Mouse (Mus musculus): ENCODE measurements at regions not wholly inside any gene's neighbourhood (a gene's known extent, or its start where the extent isn't known, plus 50 kb on each side); places are given as distances from the start of the nearest gene placed in this dataset.
A peak's percentile ranks its signal among the peaks of the same experiment; 100 is the strongest.

- Histone ChIP-seq H3K4me3 (ENCODE audit: low read depth, low read length) (no peak overlapping the region), H3K9ac (ENCODE audit: low read depth, low read length) (no peak overlapping the region), H3K4me2 (replicated peaks; ENCODE audit: low read depth) (no peak overlapping the region), H3K9me3 (ENCODE audit: control insufficient read depth) (no peaks in the 10 kb centered on the region), H3K4me1 (replicated peaks; ENCODE audit: control insufficient read depth, insufficient read depth, low read length) (no peaks in the 10 kb centered on the region), H3K36me3 (ENCODE audit: control insufficient read depth, insufficient read depth) (no peaks in the 10 kb centered on the region), H3K27ac (ENCODE audit: low read depth, low read length) (no peak overlapping the region), H3K27me3 (replicated peaks; ENCODE audit: control insufficient read depth, insufficient read depth, low read length) (no peaks in the 10 kb centered on the region)
- ATAC-seq: no peak
- no peak for TF ChIP-seq CTCF (IDR thresholded peaks at IDR 0.05; ENCODE audit: low read depth)
These were observed 1026.5 kb upstream of the Lcorl start for GRCm38 (mm10) chr5:46883956-46884355.

- no peaks in the 10 kb centered on the region for H3K4me1 ChIP-seq (replicated peaks; ENCODE audit: control insufficient read depth, insufficient read depth, low read length)
- H3K4me2 ChIP-seq (replicated peaks; ENCODE audit: low read depth): no peak overlapping the region
- H3K4me3 ChIP-seq (ENCODE audit: low read depth, low read length): no peak overlapping the region
- no peak for TF ChIP-seq CTCF (IDR thresholded peaks at IDR 0.05; ENCODE audit: low read depth)
- no peaks in the 10 kb centered on the region for H3K36me3 ChIP-seq (ENCODE audit: control insufficient read depth, insufficient read depth)
- H3K27ac ChIP-seq (ENCODE audit: low read depth, low read length): no peak overlapping the region
- peak; percentile 66; the same call in 1 of the 2 replicates for ATAC-seq
- no peaks in the 10 kb centered on the region for H3K9me3 ChIP-seq (ENCODE audit: control insufficient read depth)
- H3K27me3 ChIP-seq (replicated peaks; ENCODE audit: control insufficient read depth, insufficient read depth, low read length): no peaks in the 10 kb centered on the region
- no peak overlapping the region for H3K9ac ChIP-seq (ENCODE audit: low read depth, low read length)
These were observed 999.4 kb upstream of the Lcorl start for GRCm38 (mm10) chr5:46856837-46857236.

- TF ChIP-seq CTCF (IDR thresholded peaks at IDR 0.05; ENCODE audit: low read depth): no peak
- no peak overlapping the region for H3K4me3 ChIP-seq (ENCODE audit: low read depth, low read length)
- no peaks in the 10 kb centered on the region for H3K36me3 ChIP-seq (ENCODE audit: control insufficient read depth, insufficient read depth)
- H3K27me3 ChIP-seq (replicated peaks; ENCODE audit: control insufficient read depth, insufficient read depth, low read length): no peaks in the 10 kb centered on the region
- no peak overlapping the region for H3K9ac ChIP-seq (ENCODE audit: low read depth, low read length)
- WGBS: 89% methylated on average over 2 of the region's 2 CpGs
- no peaks in the 10 kb centered on the region for H3K4me1 ChIP-seq (replicated peaks; ENCODE audit: control insufficient read depth, insufficient read depth, low read length)
- no peaks in the 10 kb centered on the region for H3K9me3 ChIP-seq (ENCODE audit: control insufficient read depth)
- no peak overlapping the region for H3K4me2 ChIP-seq (replicated peaks; ENCODE audit: low read depth)
- no peak for ATAC-seq
- no peak overlapping the region for H3K27ac ChIP-seq (ENCODE audit: low read depth, low read length)
These were observed 987.8 kb upstream of the Lcorl start for GRCm38 (mm10) chr5:46845175-46845574.

GRCm38 (mm10) chr5:46836810-46837209, 979.4 kb upstream of the Lcorl start:
- no peak for TF ChIP-seq CTCF (IDR thresholded peaks at IDR 0.05; ENCODE audit: low read depth)
- Histone ChIP-seq H3K27me3 (replicated peaks; ENCODE audit: control insufficient read depth, insufficient read depth, low read length) (no peaks in the 10 kb centered on the region), H3K9me3 (ENCODE audit: control insufficient read depth) (no peaks in the 10 kb centered on the region), H3K4me3 (ENCODE audit: low read depth, low read length) (no peak overlapping the region), H3K9ac (ENCODE audit: low read depth, low read length) (no peak overlapping the region), H3K27ac (ENCODE audit: low read depth, low read length) (no peak overlapping the region), H3K36me3 (ENCODE audit: control insufficient read depth, insufficient read depth) (no peaks in the 10 kb centered on the region), H3K4me2 (replicated peaks; ENCODE audit: low read depth) (no peak overlapping the region), H3K4me1 (replicated peaks; ENCODE audit: control insufficient read depth, insufficient read depth, low read length) (no peaks in the 10 kb centered on the region)
- WGBS: 23% methylated on average over 4 of the region's 4 CpGs
- ATAC-seq: peak; percentile 38; the same call in 1 of the 2 replicates

- Histone ChIP-seq H3K4me2 (replicated peaks; ENCODE audit: low read depth) (no peak overlapping the region), H3K4me1 (replicated peaks; ENCODE audit: control insufficient read depth, insufficient read depth, low read length) (no peaks in the 10 kb centered on the region), H3K27ac (ENCODE audit: low read depth, low read length) (no peak overlapping the region), H3K9ac (ENCODE audit: low read depth, low read length) (no peak overlapping the region), H3K36me3 (ENCODE audit: control insufficient read depth, insufficient read depth) (no peaks in the 10 kb centered on the region), H3K4me3 (ENCODE audit: low read depth, low read length) (no peak overlapping the region), H3K27me3 (replicated peaks; ENCODE audit: control insufficient read depth, insufficient read depth, low read length) (no peaks in the 10 kb centered on the region), H3K9me3 (ENCODE audit: control insufficient read depth) (no peaks in the 10 kb centered on the region)
- ATAC-seq: no peak
- TF ChIP-seq CTCF (IDR thresholded peaks at IDR 0.05; ENCODE audit: low read depth): no peak
- WGBS: 89% methylated on average over 9 of the region's 9 CpGs
These were observed 973.6 kb upstream of the Lcorl start for GRCm38 (mm10) chr5:46830797-46831618.

GRCm38 (mm10) chr5:46830114-46830513, 972.7 kb upstream of the Lcorl start:
- TF ChIP-seq CTCF (IDR thresholded peaks at IDR 0.05; ENCODE audit: low read depth): no peak
- Histone ChIP-seq H3K36me3 (ENCODE audit: control insufficient read depth, insufficient read depth) (no peaks in the 10 kb centered on the region), H3K4me1 (replicated peaks; ENCODE audit: control insufficient read depth, insufficient read depth, low read length) (no peaks in the 10 kb centered on the region), H3K27ac (ENCODE audit: low read depth, low read length) (no peak overlapping the region), H3K4me3 (ENCODE audit: low read depth, low read length) (no peak overlapping the region), H3K4me2 (replicated peaks; ENCODE audit: low read depth) (no peak overlapping the region), H3K9ac (ENCODE audit: low read depth, low read length) (no peak overlapping the region), H3K9me3 (ENCODE audit: control insufficient read depth) (no peaks in the 10 kb centered on the region), H3K27me3 (replicated peaks; ENCODE audit: control insufficient read depth, insufficient read depth, low read length) (no peaks in the 10 kb centered on the region)
- ATAC-seq: no peak
- 87% methylated on average over 6 of the region's 6 CpGs for WGBS

Measured in intestine, postnatal 0 days (tissue).